Mouse (Mus musculus) layer of hippocampus, postnatal 36 days (tissue): ENCODE data around the gene Klhl25. TPM values are rescaled to one million over a fixed set of nuclear protein-coding genes. Genes with fewer than 3 reads are reported as not detected.
"Not testable (repeated sequence)": the region's sequence is repeated elsewhere in the genome, so short reads cannot be mapped to it uniquely, and the experiment has no call there.

ENCODE experiments used
- DNase-seq, 2 experiments: peaks; one replicate each; pipeline ENCODE4 v3.0.0; 2022
- total RNA-seq, 2 experiments: library from RNA; stranded (reverse); gene quantifications; 2 replicates each; pipeline ENCODE4 v1.2.3; 2021

Gene Klhl25
- total RNA-seq, 2 experiments from 2014 or later = 8.5 to 10.0 TPM

DNA sequence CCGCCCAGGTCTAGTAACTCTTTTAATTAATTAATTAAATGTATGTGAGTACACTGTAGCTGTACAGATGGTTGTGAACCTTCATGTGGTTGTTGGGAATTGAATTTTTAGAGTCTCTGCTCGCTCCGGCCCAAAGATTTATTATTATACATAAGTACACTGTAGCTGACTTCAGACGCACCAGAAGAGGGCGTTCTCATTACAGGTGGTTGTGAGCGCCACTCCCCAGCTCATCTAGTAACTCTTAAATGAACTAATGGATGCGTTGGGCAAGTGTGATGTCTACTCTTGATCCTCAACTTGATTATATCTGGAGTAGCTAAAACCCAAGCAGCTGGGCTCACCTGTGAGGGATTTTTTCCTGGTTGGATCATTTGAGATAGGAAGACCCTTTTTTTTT is 1.2 kb upstream of the Klhl25 start:
- no peak for DNase-seq

DNA sequence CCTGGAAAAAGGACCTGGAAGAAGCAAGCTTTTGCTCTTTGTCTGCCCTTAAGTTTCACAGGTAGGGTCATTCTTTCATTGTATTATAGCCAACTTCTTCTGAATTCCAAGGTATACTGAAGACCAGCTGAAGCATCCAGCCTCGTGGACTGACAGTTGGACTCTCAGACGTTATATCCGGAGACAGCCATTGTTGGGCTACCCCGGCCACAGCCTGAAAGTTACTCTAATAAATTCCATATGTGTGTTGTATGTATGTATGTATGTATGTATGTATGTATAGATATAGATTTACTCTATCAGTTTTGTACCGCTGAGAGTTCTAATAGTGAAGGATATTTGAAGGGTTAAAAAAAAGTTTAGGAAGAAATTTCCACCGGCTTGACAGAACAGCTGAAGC is 621 bp upstream of the Klhl25 start:
- no peak for DNase-seq

DNA sequence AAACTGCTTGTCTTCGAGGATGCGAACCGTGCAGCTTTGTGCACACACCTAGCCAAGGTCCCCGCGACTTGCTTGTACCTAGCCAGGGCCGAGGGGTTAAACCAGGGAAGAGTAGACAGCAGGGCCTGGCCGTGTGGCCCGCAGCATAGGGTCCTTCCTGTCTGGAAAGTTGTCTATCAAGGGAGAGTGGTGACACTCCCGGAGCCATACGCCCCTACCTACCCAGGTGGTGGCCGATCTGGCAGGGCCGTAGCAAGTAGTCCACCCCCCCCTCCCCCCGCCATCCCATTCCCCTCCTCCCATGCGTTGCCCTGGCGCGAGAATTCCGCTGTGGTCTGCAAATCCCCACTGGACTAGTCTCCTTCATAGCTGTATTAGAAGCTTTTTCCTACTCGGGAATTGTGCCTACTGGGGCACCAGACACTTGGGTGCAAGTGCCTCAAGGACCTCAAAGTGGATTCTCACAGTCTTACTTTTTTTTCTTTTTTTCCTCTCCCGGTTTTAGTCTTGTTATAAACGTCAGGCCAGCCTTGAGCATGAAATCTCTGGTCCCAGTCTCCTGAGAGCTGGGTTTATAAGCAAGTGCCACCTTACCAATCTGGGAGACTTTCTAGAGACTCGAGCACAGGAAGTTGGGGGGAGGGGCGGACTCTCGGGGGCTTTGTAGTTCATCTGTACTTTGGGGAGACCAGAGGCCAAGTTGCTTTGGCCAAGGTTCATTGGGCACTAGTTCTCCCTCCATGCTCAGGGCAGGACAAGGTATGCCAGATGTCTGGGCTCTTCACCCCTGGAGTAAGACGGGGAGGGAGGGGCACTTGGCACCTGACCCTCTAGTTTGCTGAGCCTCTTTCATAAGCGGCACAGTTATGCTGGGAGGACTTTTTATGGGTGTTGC is 913 bp downstream of the Klhl25 start:
- DNase-seq = no peak

DNA sequence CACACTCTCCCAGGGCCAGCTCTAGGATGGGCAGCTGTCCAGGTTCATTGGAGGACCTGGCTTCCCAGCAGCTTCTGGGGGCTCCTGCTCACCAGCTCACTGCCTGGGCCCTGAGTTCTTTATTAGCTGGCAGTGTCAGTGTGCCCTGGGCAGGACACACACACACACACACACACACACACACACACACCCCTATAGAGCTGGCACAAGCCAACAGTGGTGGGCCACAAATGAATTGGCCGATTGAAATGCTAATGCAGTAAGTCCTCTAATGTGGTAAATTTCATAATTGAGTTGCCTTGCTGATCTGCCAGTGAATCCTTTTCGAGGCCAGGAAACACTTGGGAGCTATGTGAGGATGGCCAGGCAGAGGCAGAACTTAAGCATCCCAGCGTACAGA is 2.3 kb downstream of the Klhl25 start:
- DNase-seq = not testable (repeated sequence)

DNA sequence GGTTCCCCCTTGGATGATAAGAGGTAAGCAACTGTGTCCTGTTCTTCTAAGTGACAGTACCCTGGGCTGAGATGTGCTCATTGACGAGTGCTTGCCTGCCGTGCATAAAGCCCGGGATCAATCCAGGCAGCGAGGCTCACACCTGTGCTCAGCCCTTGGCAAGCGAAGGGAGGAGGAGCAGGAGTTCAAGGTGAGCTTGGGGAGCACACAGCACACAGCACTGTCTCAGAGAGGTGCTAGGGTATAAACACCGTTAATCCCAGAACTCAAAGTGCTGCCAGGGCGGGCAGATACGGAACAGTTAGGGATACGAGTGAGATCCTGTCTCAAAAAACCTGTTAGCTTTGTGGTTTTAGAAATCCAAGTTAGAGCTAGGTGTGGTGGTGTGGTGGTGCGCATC is 3.2 kb downstream of the Klhl25 start:
- DNase-seq = no peak

DNA sequence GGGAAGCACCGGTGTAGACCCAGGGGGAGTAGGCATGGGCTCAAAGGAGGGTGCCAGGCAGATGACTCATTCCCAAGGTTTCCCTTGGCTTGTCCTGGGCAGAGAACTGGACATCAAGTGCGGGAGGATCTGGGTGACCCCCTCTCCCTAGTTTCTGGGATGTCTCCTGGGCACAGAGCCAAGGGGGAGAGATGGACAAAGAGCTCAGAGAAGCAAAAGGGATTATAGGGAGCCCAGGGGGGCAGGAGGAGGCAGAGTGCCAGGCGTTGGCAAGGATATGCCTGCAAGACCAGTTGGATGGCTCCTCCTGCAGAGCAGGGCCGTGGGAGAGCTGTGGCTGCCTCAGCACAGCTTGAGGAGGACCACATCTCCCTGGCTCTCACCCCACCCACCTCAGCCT is 4.3 kb downstream of the Klhl25 start:
- DNase-seq = peak; percentile 52 to 56

DNA sequence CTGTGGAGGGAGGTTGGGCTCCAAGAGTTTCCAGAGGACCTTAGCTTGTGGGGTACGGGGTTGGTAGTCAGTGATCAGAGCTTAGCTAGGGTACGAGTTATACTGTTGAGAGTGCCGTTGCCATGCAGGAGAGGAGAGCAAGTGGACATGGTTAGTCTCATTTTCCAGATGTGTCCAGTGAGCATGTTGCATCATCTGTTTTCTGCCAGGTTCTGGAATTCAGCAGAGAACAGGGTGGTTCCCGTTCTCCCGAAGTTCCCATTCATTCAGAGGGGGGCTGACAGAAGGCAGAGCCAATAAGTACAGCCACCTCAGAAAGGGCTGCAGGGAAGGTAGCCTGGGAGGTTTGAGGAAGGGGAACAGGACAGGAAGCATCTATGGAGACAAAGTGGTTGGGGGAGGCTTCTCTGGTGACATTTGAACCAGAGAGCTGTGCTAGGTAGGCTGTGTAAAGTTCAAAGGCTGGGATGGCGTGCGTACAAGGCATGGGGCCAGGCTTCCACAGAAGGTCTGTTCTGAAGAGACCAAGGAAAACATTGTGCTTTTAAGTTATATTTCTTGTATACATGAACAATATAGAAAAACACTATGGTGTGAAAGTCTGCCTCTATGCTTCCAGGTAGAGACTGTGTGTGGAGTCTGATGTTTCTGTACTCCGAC is 5.2 kb downstream of the Klhl25 start:
- DNase-seq = no peak

DNA sequence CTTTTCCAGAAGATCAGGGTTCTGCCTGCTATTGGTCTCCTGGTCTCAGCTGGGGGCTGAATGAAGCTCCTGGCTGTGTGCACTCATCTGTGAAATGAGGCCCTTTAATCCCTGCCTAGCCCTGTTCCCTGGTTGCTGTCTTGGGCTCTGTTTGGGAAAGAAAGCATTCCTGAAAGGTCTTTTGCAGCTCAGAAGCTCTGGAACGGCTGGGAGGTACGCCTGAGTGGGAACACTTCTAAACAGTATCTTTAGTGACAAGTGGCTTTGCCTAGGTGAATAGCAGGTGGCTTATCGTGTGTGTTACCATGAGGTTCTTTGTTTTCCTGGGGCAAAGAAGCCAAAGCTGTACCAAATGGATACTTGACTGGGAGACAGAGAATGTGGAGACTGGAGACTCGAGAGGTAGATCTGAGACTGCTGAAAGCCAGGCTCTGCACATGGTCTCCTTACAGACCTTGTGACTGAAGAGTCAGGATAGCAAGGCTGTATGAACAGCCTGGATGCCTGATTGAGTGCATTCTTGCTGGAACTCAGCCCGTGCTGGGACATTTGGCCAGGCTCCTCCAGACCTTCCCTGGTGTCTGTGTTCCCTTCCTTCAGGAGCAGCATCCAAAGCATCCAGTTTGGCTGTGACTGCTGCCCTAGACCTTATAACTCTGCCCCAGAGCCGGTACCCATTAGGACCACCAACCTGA is 6.3 kb downstream of the Klhl25 start:
- DNase-seq = no peak

DNA sequence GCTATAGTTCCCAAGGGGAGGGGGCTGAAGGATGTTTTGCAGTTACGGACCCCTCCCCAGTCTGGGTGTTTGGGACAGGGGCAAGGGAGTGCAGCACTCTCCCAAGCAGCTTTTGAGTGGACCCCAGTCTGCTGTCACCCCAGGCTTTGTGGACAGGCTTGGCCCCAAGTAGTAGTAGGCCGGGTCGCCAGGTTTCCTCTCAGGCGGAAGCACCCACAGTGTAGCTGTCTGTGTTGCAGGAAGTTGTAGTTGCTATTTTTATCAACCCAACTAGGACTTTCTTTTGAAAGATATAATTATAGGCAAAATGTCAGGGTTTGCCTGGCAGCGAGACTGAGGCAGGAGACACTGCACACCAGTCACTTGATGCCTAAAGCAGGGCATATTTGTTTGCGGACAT is 6.9 kb downstream of the Klhl25 start:
- no peak for DNase-seq

DNA sequence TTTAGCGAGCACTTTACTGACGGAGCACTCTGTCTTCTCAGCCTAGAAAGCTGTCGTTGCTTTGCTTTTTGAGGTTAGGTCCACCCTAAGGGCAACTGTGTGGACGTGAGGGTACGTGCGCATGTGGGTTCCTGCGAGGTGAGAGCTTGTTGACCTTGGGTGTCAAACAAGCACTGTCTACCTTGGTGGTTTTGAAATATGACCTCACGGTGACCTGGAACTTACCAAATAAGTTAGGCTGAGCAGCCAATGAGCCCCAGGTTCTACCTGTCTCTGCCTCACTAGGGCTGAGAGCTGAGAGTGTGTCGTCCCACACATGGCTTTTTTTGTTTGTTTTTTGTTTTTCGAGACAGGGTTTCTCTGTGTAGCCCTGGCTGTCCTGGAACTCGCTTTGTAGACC is 8.1 kb downstream of the Klhl25 start:
- no peak for DNase-seq

DNA sequence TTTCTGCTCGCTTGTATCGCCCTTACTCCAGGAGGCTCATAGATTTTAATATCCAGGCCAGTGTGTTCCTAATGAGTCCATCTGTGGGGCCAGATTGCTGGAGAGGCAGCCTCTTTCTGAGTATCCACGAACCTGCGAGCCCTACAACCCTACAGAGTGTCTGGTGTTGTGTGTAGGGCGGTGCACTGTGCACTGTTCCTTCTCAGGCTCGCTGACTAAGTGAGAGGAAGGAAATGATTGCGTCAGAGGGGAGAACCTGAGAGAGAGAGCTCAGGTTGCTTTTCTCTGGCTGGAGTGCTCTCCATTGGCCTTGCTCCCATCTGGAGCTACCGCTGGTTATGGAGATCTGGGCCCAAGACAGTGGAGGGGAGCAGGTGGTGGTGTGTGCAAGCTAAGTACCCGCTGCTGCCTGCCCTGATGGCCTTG is 11.7 kb downstream of the Klhl25 start:
- no peak for DNase-seq

DNA sequence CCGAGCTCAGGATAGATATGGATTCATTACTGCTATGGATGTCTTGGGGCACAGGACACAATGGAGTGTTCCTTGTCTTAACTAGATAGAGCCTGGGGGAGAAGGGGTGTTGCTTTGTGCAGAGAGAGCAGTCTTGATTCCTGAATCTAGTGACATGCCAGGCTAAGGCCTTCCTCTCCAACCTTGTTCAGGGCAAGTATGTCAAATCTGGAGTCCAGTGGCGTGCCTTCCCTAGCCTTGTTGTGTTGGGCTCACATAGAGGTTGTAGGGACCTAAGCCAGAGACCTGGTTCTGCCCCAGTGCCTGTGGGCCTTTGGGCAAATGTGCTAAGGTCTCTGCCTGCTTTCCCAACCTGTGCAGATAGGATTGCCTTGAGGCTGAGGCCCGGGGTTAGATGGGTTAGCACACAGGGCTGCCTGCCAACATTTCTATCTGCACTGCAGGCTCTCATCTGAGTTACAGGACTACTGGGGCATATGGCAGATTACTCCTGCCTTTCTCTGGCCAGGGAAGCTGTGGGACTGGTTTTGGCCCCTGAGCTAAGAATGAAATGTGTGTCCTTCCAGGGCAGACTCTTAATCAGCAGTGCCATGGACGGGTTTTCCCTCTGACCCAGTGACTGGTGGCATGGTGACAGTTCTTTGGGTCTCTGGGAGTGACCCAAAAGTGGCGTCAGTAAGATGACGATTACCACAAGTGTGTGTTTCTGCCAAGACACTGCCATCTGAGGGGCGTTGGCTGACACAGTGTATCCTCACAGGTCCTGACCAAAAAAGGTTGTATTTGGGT is 13.7 kb downstream of the Klhl25 start:
- not testable (repeated sequence) for DNase-seq

DNA sequence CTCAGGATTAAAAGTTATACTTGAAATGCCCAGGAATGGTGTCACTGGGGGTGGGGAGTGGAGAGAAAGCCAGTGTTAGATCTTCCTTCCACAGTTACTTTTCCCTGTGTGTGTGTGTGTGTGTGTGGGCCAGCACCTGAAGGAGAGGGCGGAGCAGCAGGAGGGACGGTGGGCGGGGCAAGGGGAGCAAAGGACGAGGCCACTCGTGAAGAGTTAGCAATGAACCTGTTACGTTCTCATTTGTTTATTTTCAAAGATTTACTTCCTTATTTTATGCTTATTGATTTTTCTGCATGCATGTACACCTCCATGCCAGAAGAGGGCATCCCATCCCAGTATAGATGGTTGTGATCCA is 14.3 kb downstream of the Klhl25 start:
- DNase-seq = not testable (repeated sequence)

DNA sequence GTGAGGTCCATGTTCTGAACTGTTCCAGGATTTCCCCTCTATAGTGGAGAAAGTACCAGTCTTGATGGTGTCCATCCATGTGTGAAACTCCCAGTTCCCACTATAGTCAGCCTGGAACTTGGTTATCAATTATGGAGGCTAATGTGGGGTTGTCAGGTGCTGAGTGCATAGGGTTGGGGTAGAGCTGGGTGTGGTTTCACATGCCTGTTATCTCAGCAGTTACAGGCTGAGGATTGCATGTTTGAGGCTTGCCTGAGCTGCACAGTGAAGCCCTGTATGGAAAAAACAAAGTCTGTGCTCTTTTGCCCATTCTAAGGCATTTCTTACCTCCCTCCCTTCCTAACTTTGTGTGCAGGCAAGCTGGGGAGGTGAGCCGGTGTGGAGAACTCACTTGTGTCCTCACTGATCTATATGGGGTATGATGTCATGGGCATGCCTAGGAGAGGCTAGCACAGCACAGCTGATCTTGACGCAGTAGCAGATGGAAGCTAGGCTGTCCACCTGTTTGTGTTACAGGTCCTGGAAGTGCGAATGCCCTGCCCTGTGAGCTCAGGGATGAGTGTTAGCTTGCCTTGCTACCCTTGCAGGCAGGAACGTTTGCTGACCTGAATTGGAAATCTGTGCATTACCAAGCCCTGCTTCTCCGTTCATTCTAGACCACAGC is 15.3 kb downstream of the Klhl25 start:
- not testable (repeated sequence) for DNase-seq

DNA sequence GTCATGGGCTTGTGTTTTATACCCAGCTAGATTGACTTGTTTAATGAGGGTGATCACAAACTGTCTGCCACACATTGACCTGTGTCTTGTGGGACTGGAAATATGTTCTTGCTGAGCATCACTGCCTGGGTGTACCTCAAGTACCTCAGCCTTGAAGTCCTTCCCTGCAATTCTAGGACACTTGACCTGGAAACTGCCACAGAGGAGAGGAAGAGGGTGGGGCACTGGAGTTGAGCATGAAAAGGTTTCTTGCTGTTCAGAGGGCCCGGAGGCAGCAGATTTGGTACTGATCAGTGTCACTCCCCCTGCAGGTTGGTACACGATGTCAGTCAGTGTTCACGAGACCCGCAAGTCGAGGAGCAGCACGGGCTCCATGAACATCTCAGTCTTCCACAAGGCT is 16.9 kb downstream of the Klhl25 start:
- no peak for DNase-seq

DNA sequence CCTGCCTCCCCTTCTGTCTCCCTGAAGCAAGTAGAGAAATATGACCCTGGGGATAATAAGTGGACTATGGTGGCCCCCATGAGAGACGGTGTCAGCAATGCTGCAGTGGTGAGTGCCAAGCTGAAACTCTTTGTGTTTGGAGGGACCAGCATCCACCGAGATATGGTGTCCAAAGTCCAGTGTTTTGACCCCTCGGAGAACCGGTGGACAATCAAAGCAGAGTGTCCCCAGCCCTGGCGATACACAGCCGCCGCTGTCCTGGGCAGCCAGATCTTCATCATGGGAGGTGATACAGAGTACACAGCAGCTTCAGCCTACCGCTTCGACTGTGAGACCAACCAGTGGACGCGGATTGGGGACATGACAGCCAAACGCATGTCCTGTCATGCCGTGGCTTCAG is 18.4 kb downstream of the Klhl25 start:
- no peak for DNase-seq

DNA sequence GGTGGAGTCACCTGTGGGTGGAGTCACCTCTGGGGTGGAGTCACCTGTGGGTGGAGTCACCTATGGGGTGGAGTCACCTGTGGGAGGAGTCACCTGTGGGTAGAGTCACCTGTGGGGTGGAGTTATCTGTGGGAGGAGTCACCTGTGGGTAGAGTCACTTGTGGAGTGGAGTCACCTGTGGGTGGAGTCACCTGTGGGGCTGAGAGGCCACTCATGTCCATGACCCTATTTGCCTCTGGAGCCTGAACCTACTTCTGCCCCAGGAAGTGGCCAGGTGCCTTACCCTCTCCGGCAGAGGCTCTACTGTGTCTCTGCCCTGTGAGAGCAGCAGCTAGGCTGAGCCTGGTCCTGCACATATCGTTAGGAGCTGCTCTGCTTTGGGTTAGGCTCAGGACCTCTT is 20.6 kb downstream of the Klhl25 start:
- DNase-seq = no peak

DNA sequence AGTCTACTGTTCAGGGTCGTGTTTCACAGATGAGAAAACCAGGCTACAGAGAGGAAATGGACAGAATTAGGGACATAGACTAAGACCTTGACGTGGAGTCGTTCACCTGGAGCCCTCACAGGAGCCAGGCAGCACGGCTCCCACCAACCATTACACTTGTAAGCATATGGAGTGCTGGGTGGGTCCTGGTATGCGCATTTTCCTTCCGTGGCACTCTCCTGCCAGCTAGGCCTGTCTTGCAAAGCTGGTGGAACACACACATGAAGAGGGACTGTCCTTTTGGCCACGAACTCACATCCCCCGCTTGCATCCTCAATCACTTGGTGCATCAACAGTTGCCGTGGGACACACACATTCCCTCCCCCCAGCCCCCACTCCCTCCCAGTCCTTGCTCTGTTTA is 22.4 kb downstream of the Klhl25 start:
- no peak for DNase-seq

DNA sequence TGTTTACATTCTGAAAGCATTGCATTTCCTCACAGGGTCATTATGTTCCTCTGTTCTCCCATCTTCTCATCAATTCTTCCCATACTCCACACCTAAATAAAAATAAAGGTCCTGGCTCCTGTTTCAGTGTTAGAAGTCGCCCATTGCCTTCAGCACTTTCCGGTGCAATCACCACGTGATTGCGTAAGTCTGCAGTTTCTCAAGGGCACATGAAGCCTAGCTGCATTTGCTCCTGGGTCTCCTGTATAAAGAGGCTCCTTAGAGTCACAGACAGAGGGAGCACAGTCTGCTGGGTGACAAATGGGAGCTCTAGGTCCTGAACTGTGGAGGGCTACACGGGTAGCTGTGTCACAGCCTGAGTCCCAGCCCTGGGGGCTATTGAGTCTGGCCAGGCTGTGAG is 24.1 kb downstream of the Klhl25 start:
- DNase-seq = no peak

DNA sequence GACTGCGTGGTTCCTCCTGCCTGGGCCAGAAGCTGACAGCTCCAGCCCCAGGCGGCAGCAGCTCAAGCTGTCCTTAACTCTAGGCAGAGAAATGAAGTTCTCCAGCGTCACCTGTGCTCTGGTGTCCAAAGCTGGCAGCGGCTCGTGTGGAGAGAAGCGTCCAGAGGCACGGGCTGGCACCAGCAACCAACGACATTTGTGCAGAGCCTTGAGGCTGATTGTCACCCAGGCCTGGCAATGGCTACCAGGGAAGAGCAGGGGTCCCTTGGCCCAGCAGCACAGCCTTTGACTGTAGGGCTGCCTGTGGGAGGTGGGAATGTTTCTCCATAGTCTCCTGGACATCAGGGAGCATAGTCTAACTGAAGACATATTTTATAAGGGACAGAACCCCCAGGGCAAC is 24.6 kb downstream of the Klhl25 start:
- DNase-seq = no peak

DNA sequence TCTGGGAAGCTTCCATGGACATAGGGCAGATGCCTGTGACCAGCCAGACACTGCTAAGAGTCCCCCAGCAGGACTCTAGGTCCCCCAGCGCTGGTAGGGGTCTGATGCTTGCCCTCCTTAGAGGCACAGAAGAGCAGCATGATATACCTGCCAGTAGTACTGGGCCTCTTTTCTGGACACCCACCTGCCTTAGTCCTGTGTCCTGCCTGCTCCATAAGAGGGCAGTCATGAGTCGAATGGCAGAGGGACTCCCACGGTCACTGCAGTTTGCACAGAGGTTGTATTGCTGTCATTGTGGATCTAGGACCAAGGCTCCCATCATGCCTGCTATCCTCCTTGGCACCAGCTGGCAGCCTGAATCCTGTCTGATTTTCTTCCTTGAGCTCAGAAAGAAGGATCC is 25.1 kb downstream of the Klhl25 start:
- DNase-seq = no peak

DNA sequence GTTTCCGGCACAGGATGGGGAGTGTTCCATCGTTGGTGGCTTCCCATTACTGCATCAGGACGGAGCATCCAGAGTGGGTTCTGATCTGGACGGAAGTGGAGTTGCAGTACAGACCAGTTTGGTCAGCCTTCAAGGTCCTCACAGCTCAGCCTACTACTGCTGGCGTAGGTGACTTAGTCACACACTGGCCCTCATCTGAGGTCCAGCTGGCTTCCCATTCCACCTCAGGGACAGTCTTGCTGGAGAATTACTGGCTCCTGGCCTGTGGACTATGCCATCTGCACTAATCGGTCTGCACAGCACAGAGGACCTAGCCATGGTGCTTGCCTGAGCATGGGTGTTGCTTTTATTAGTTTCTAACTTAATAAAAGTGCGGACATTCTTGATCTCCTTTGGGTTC is 25.6 kb downstream of the Klhl25 start:
- no peak for DNase-seq
